11 mouse cellular contexts compared by ENCODE assay signal in the genomic region with DNA sequence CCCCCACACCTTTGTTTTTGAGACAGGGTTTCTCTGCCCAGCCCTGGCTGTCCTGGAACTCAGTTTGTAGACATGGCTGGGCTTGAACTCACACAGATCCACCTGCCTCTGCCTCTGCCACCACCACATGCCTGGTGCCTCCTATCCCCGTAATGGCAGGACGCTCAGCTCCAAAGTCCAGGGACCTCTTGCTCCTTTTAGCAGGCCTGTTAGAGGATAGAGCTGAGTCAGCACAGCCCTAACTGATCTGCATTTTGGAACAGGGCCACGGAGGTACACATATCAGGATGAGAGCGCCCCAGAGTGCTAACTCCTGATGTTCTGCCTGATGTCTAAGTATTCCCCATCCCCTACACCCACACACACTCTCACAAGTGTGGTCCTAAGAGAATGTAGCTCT. TPM values are rescaled to one million over a fixed set of nuclear protein-coding genes. Genes with fewer than 3 reads are reported as not detected.
DNase-seq lines count a peak whose midpoint lies in the region; ATAC-seq lines count a peak whose summit lies in the region.
"Had no signal": no experiment of that assay in that cellular context is flagged by ENCODE, and none has a peak within 500 bp of the region (broad histone marks: within the 10 kb centered on the region; RNA-seq: fewer than 3 reads in every experiment).

TSS of gene Tmem86b (minus strand) at position 392 of the 400 bp plus-strand sequence.

- H3K9me3 ChIP-seq in intestine, embryonic 15.5 days: no peaks in the 10 kb centered on the region
- no peaks in the 10 kb centered on the region for H3K9me3 ChIP-seq in midbrain, embryonic 14.5 days (ENCODE audit: control insufficient read depth, low read length)
- H3K9me3 ChIP-seq: embryonic facial prominence, embryonic 12.5 days; midbrain, embryonic 13.5 days had no signal

- DNase-seq in left cerebral cortex, adult 18-20 months (ENCODE audit: low spot score in 2 of 2): no peak
- DNase-seq in left cerebral cortex, adult 9 months (ENCODE audit: low spot score in 2 of 2): no peak
- no peak for DNase-seq in left cerebral cortex, postnatal 25 days (ENCODE audit: low spot score in 2 of 2)
- DNase-seq in spleen, postnatal 4 days (ENCODE audit: low spot score in 2 of 2): peak; percentile 67 to 74
- DNase-seq in midbrain, embryonic 14.5 days: no peak
- no peak for DNase-seq in urinary bladder, postnatal 25 days (ENCODE audit: low spot score)
- no peak for DNase-seq in ovary, postnatal 10 days (ENCODE audit: low spot score)

- H3K27ac ChIP-seq in intestine, embryonic 15.5 days: no peak within 1 kb of the TSS; the same call in 1 of the 2 replicates
- H3K27ac ChIP-seq in midbrain, embryonic 14.5 days (replicated peaks; ENCODE audit: low read depth, low read length): no peak within 1 kb of the TSS
- H3K27ac ChIP-seq: embryonic facial prominence, embryonic 12.5 days; midbrain, embryonic 13.5 days had no signal

- H3K4me2 ChIP-seq in intestine, embryonic 15.5 days (replicated peaks): peak within 1 kb of the TSS; percentile 41; the same call in 1 of the 2 replicates
- H3K4me2 ChIP-seq in midbrain, embryonic 14.5 days (ENCODE audit: low read length): no peak within 1 kb of the TSS
- H3K4me2 ChIP-seq: embryonic facial prominence, embryonic 12.5 days; midbrain, embryonic 13.5 days had no signal

- no peak within 1 kb of the TSS for H3K9ac ChIP-seq in intestine, embryonic 15.5 days
- H3K9ac ChIP-seq in midbrain, embryonic 14.5 days (replicated peaks; ENCODE audit: low read length): no peak within 1 kb of the TSS
- H3K9ac ChIP-seq: embryonic facial prominence, embryonic 12.5 days; midbrain, embryonic 13.5 days had no signal

- H3K27me3 ChIP-seq in intestine, embryonic 15.5 days (replicated peaks): no peaks in the 10 kb centered on the region
- H3K27me3 ChIP-seq in midbrain, embryonic 14.5 days (ENCODE audit: control insufficient read depth, insufficient read depth, low read length): no peaks in the 10 kb centered on the region
- H3K27me3 ChIP-seq: embryonic facial prominence, embryonic 12.5 days; midbrain, embryonic 13.5 days; Patski had no signal

- WGBS in intestine, embryonic 15.5 days: 85% methylated on average over 4 of the region's 4 CpGs
- WGBS in midbrain, embryonic 14.5 days: 93% methylated on average over 4 of the region's 4 CpGs

- no peak within 1 kb of the TSS for H3K4me3 ChIP-seq in intestine, embryonic 15.5 days (replicated peaks)
- H3K4me3 ChIP-seq in midbrain, embryonic 14.5 days (replicated peaks; ENCODE audit: low read depth, low read length): no peak within 1 kb of the TSS
- H3K4me3 ChIP-seq: embryonic facial prominence, embryonic 12.5 days; midbrain, embryonic 13.5 days had no signal

- peak; percentile 37 for ATAC-seq in intestine, embryonic 15.5 days
- ATAC-seq in midbrain, embryonic 14.5 days (ENCODE audit: low FRiP score, low TSS enrichment): no peak
- ATAC-seq: midbrain, embryonic 13.5 days; Patski had no signal

- H3K4me1 ChIP-seq in intestine, embryonic 15.5 days (replicated peaks): no peaks in the 10 kb centered on the region
- no peaks in the 10 kb centered on the region for H3K4me1 ChIP-seq in midbrain, embryonic 14.5 days (ENCODE audit: control insufficient read depth, insufficient read depth, low read length)
- H3K4me1 ChIP-seq: embryonic facial prominence, embryonic 12.5 days; midbrain, embryonic 13.5 days had no signal

- intact Hi-C loops in left cerebral cortex, postnatal 25 days (cut with DNase I): no loop called here

- H3K36me3 ChIP-seq in intestine, embryonic 15.5 days: peaks cover 38% of the 10 kb centered on the region
- H3K36me3 ChIP-seq in midbrain, embryonic 14.5 days (ENCODE audit: control insufficient read depth, insufficient read depth, low read length): peaks cover 74% of the 10 kb centered on the region

RNA-seq across cellular contexts. Expression of gene Tmem86b, which starts in this region (rescaled TPM):
- total RNA-seq in left cerebral cortex, adult 18-20 months (2021): 10 to 100 TPM; 13.9 to 16.7 TPM
- polyA plus RNA-seq in intestine, embryonic 15.5 days (2015; fragmentation: Nextera tagmentation; extraction: Ambion mirVana): 9.1 and 11.7 TPM in 2 replicates
- 10 to 100 TPM; 14.0 to 16.7 TPM for total RNA-seq in left cerebral cortex, postnatal 25 days (2021)
- polyA plus RNA-seq in midbrain, embryonic 14.5 days (2014; fragmentation: Nextera tagmentation; extraction: Ambion mirVana): 3.2 and 3.7 TPM in 2 replicates

Comparison
In these comparisons a context has a peak if more than half of its experiments do, and no peak if none do; other contexts are left out.
1. DNase-seq: peak in spleen, postnatal 4 days (2 of 2); none in left cerebral cortex, adult 18-20 months (0 of 2), left cerebral cortex, adult 9 months (0 of 2), left cerebral cortex, postnatal 25 days (0 of 2), midbrain, embryonic 14.5 days (single experiment), urinary bladder, postnatal 25 days (single experiment) and ovary, postnatal 10 days (single experiment).